Mouse (Mus musculus): Measurements from ENCODE around the gene Agbl2. TPM values are rescaled to one million over a fixed set of nuclear protein-coding genes. Genes with fewer than 3 reads are reported as not detected.

Agbl2 gene
- polyA plus RNA-seq, 1 experiment from 2014 or later, result 0.20 TPM

- no peak overlapping the region for H3K4me3 ChIP-seq (ENCODE audit: low read depth, low read length)
- no peak overlapping the region for H3K9ac ChIP-seq (ENCODE audit: low read depth, low read length)
- ATAC-seq, result no peak
- no peaks in the 10 kb centered on the region for H3K9me3 ChIP-seq (ENCODE audit: control insufficient read depth)
- 81% methylated on average over 6 of the region's 6 CpGs for WGBS
- H3K27ac ChIP-seq (ENCODE audit: low read depth, low read length), result no peak overlapping the region
- H3K36me3 ChIP-seq (ENCODE audit: control insufficient read depth, insufficient read depth), result no peaks in the 10 kb centered on the region
- TF ChIP-seq CTCF (IDR thresholded peaks at IDR 0.05; ENCODE audit: low read depth), result no peak
- H3K4me2 ChIP-seq (replicated peaks; ENCODE audit: low read depth), result no peak overlapping the region
- H3K4me1 ChIP-seq (replicated peaks; ENCODE audit: control insufficient read depth, insufficient read depth, low read length), result no peaks in the 10 kb centered on the region
- H3K27me3 ChIP-seq (replicated peaks; ENCODE audit: control insufficient read depth, insufficient read depth, low read length), result no peaks in the 10 kb centered on the region
Observed at GRCm38 (mm10) chr2:90808241-90809126, 26.0 kb downstream of the Agbl2 start.

GRCm38 (mm10) chr2:90810751-90811150, 28.2 kb downstream of the Agbl2 start:
- Histone ChIP-seq H3K27ac (ENCODE audit: low read depth, low read length) (no peak overlapping the region), H3K4me3 (ENCODE audit: low read depth, low read length) (no peak overlapping the region), H3K9ac (ENCODE audit: low read depth, low read length) (no peak overlapping the region), H3K4me1 (replicated peaks; ENCODE audit: control insufficient read depth, insufficient read depth, low read length) (no peaks in the 10 kb centered on the region), H3K36me3 (ENCODE audit: control insufficient read depth, insufficient read depth) (no peaks in the 10 kb centered on the region), H3K4me2 (replicated peaks; ENCODE audit: low read depth) (no peak overlapping the region), H3K9me3 (ENCODE audit: control insufficient read depth) (no peaks in the 10 kb centered on the region), H3K27me3 (replicated peaks; ENCODE audit: control insufficient read depth, insufficient read depth, low read length) (no peaks in the 10 kb centered on the region)
- no peak for ATAC-seq
- TF ChIP-seq CTCF (IDR thresholded peaks at IDR 0.05; ENCODE audit: low read depth), result no peak
- WGBS, result 86% methylated on average over 8 of the region's 8 CpGs

GRCm38 (mm10) chr2:90815266-90815665, 32.7 kb downstream of the Agbl2 start:
- WGBS, result 92% methylated on average over 2 of the region's 2 CpGs

GRCm38 (mm10) chr2:90816144-90816543, 33.6 kb downstream of the Agbl2 start:
- Histone ChIP-seq H3K4me2 (replicated peaks; ENCODE audit: low read depth) (no peak overlapping the region), H3K9me3 (ENCODE audit: control insufficient read depth) (no peaks in the 10 kb centered on the region), H3K4me1 (replicated peaks; ENCODE audit: control insufficient read depth, insufficient read depth, low read length) (no peaks in the 10 kb centered on the region), H3K27ac (ENCODE audit: low read depth, low read length) (no peak overlapping the region), H3K27me3 (replicated peaks; ENCODE audit: control insufficient read depth, insufficient read depth, low read length) (no peaks in the 10 kb centered on the region), H3K9ac (ENCODE audit: low read depth, low read length) (no peak overlapping the region), H3K36me3 (ENCODE audit: control insufficient read depth, insufficient read depth) (no peaks in the 10 kb centered on the region), H3K4me3 (ENCODE audit: low read depth, low read length) (no peak overlapping the region)
- no peak for TF ChIP-seq CTCF (IDR thresholded peaks at IDR 0.05; ENCODE audit: low read depth)
- ATAC-seq, result no peak
- 55% methylated on average over 4 of the region's 4 CpGs for WGBS

More at GRCm38 (mm10) chr2:90815266-90815665, 32.7 kb downstream of the Agbl2 start:
- no peak overlapping the region for H3K27ac ChIP-seq (ENCODE audit: low read depth, low read length)
- H3K9me3 ChIP-seq (ENCODE audit: control insufficient read depth), result no peaks in the 10 kb centered on the region
- H3K4me2 ChIP-seq (replicated peaks; ENCODE audit: low read depth), result no peak overlapping the region
- no peak overlapping the region for H3K9ac ChIP-seq (ENCODE audit: low read depth, low read length)
- ATAC-seq, result no peak
- H3K36me3 ChIP-seq (ENCODE audit: control insufficient read depth, insufficient read depth), result no peaks in the 10 kb centered on the region
- TF ChIP-seq CTCF (IDR thresholded peaks at IDR 0.05; ENCODE audit: low read depth), result no peak
- H3K4me1 ChIP-seq (replicated peaks; ENCODE audit: control insufficient read depth, insufficient read depth, low read length), result no peaks in the 10 kb centered on the region
- H3K27me3 ChIP-seq (replicated peaks; ENCODE audit: control insufficient read depth, insufficient read depth, low read length), result no peaks in the 10 kb centered on the region
- no peak overlapping the region for H3K4me3 ChIP-seq (ENCODE audit: low read depth, low read length)

GRCm38 (mm10) chr2:90818710-90819109, 36.2 kb downstream of the Agbl2 start:
- H3K27me3 ChIP-seq (replicated peaks; ENCODE audit: control insufficient read depth, insufficient read depth, low read length), result no peaks in the 10 kb centered on the region
- no peaks in the 10 kb centered on the region for H3K4me1 ChIP-seq (replicated peaks; ENCODE audit: control insufficient read depth, insufficient read depth, low read length)
- 90% methylated on average over 3 of the region's 3 CpGs for WGBS
- H3K9ac ChIP-seq (ENCODE audit: low read depth, low read length), result no peak overlapping the region
- H3K9me3 ChIP-seq (ENCODE audit: control insufficient read depth), result no peaks in the 10 kb centered on the region
- no peak overlapping the region for H3K4me2 ChIP-seq (replicated peaks; ENCODE audit: low read depth)
- no peak for TF ChIP-seq CTCF (IDR thresholded peaks at IDR 0.05; ENCODE audit: low read depth)
- no peak for ATAC-seq
- no peaks in the 10 kb centered on the region for H3K36me3 ChIP-seq (ENCODE audit: control insufficient read depth, insufficient read depth)
- H3K4me3 ChIP-seq (ENCODE audit: low read depth, low read length), result no peak overlapping the region
- H3K27ac ChIP-seq (ENCODE audit: low read depth, low read length), result no peak overlapping the region

- no peak overlapping the region for H3K27ac ChIP-seq (ENCODE audit: low read depth, low read length)
- no peaks in the 10 kb centered on the region for H3K9me3 ChIP-seq (ENCODE audit: control insufficient read depth)
- no peaks in the 10 kb centered on the region for H3K36me3 ChIP-seq (ENCODE audit: control insufficient read depth, insufficient read depth)
- no peak overlapping the region for H3K4me2 ChIP-seq (replicated peaks; ENCODE audit: low read depth)
- no peak overlapping the region for H3K4me3 ChIP-seq (ENCODE audit: low read depth, low read length)
- no peak for TF ChIP-seq CTCF (IDR thresholded peaks at IDR 0.05; ENCODE audit: low read depth)
- H3K4me1 ChIP-seq (replicated peaks; ENCODE audit: control insufficient read depth, insufficient read depth, low read length), result no peaks in the 10 kb centered on the region
- ATAC-seq, result no peak
- WGBS, result 87% methylated on average over 3 of the region's 3 CpGs
- H3K27me3 ChIP-seq (replicated peaks; ENCODE audit: control insufficient read depth, insufficient read depth, low read length), result no peaks in the 10 kb centered on the region
- no peak overlapping the region for H3K9ac ChIP-seq (ENCODE audit: low read depth, low read length)
Observed at GRCm38 (mm10) chr2:90820894-90821293, 38.4 kb downstream of the Agbl2 start.
